Comparison of ENCODE assay signal across 27 mouse cellular contexts in genomic region chr13:88938564-88938963, GRCm38 (mm10).
A peak's percentile ranks its signal among the peaks of the same experiment; 100 is the strongest.
DNase-seq lines count a peak whose midpoint lies in the region; TF ChIP-seq lines count a peak whose summit lies in the region.
"Had no signal": no experiment of that assay in that cellular context is flagged by ENCODE, and none has a peak within 500 bp of the region (broad histone marks: within the 10 kb centered on the region; RNA-seq: fewer than 3 reads in every experiment).

No protein-coding gene starts in this region.

- no peak overlapping the region for H3ac ChIP-seq in C2C12 (ENCODE audit: control insufficient read depth, insufficient read length, low read depth)

- H3K79me2 ChIP-seq in C2C12 (ENCODE audit: control insufficient read depth, insufficient read depth), result no peaks in the 10 kb centered on the region

- no peak for TF ChIP-seq CTCF in C2C12 (IDR thresholded peaks at IDR 0.05; ENCODE audit: control insufficient read depth, insufficient read depth, insufficient read length)

- intact Hi-C loops in left cerebral cortex, postnatal 4 days (cut with DNase I), result no loop called here

- no peak overlapping the region for H3K4me3 ChIP-seq in C2C12 (ENCODE audit: insufficient read depth, poor library complexity, severe bottlenecking)
- H3K4me3 ChIP-seq: embryonic facial prominence, embryonic 12.5 days; embryonic facial prominence, embryonic 15.5 days; forebrain, embryonic 12.5 days; forebrain, embryonic 15.5 days; heart, adult 2 months; heart, embryonic 10.5 days; heart, embryonic 13.5 days had no signal

- no peaks in the 10 kb centered on the region for H3K79me3 ChIP-seq in C2C12 (ENCODE audit: low read depth)

- peak; percentile 14 to 39 for DNase-seq in frontal cortex, adult 2 months (ENCODE audit: extremely low spot score in 1 of 2, low spot score in 1 of 2)
- DNase-seq in frontal cortex, postnatal 10 days (ENCODE audit: low spot score in 2 of 2), result no peak
- peak; percentile 71 for DNase-seq in 3T3-L1 (ENCODE audit: low read depth, low spot score)
- DNase-seq in brain, adult 2 months (ENCODE audit: low read depth, low spot score), result peak; percentile 74
- no peak for DNase-seq in testis, postnatal 14 days (ENCODE audit: low spot score)
- DNase-seq in yolk sac, embryonic 10.5 days (ENCODE audit: low spot score), result no peak
- DNase-seq in left cerebral cortex, postnatal 4 days, result no peak
- DNase-seq: adrenal gland, adult 8-10 months; adrenal gland, postnatal 25 days; cerebellum, adult 11 months; cerebellum, adult 2 months; cerebellum, adult 9-11 months; cerebellum, postnatal 25 days; gastrocnemius, postnatal 10 days; gastrocnemius, postnatal 36 days; heart, adult 2 months; heart, postnatal 14 days; heart, postnatal 4 days had no signal

- no peaks in the 10 kb centered on the region for H3K36me3 ChIP-seq in C2C12 (ENCODE audit: control insufficient read depth, insufficient read depth)
- H3K36me3 ChIP-seq: embryonic facial prominence, embryonic 12.5 days; embryonic facial prominence, embryonic 15.5 days; forebrain, embryonic 12.5 days; forebrain, embryonic 15.5 days; G1E; heart, embryonic 10.5 days; heart, embryonic 13.5 days had no signal

- no peaks in the 10 kb centered on the region for H3K27me3 ChIP-seq in C2C12 (ENCODE audit: control insufficient read depth, insufficient read depth, insufficient read length)
- H3K27me3 ChIP-seq: CH12.LX; embryonic facial prominence, embryonic 12.5 days; embryonic facial prominence, embryonic 15.5 days; forebrain, embryonic 12.5 days; forebrain, embryonic 15.5 days; heart, embryonic 13.5 days had no signal

TF ChIP-seq in C2C12, 6 proteins besides CTCF, POLR2A, EP300 and RAD21:
- TF ChIP-seq USF1 (IDR thresholded peaks at IDR 0.05; ENCODE audit: low read depth), result no peak
- peak; percentile 9 for TF ChIP-seq MYOD1 (IDR thresholded peaks at IDR 0.05; ENCODE audit: control insufficient read depth, insufficient read length, low read depth)
- TF ChIP-seq MYOG (IDR thresholded peaks at IDR 0.05; ENCODE audit: control insufficient read depth, extremely low read depth, insufficient read length), result no peak
- TF ChIP-seq FOSL1 (IDR thresholded peaks at IDR 0.05; ENCODE audit: insufficient read depth, low read length, poor library complexity, severe bottlenecking), result peak; percentile 5

Comparison
In these comparisons a context has a peak if more than half of its experiments do, and no peak if none do; other contexts are left out.
1. DNase-seq: peak in frontal cortex, adult 2 months (2 of 2), 3T3-L1 (single experiment) and brain, adult 2 months (single experiment); none in frontal cortex, postnatal 10 days (0 of 2), testis, postnatal 14 days (single experiment), yolk sac, embryonic 10.5 days (single experiment) and left cerebral cortex, postnatal 4 days (single experiment).